Comparison of ENCODE assay signal across 18 mouse cellular contexts in the genomic region with DNA sequence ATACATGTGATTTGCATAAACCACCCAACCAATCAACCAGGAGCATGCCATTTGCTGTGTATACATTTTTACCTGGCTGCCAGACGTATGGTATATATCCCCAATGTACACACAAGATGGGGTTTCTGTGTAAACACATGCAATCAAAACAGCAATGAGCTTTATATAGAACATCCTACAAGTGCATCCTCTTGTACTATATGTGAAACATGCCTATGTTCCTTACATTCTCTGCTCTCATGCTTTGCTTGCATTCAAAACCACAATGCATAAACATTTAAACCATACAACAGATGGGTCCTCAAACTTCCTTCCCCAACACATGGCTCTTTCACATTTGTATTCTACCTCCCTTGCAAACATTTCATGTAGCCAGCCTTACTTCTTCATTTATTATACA.
"Had no signal": no experiment of that assay in that cellular context is flagged by ENCODE, and none has a peak within 500 bp of the region (broad histone marks: within the 10 kb centered on the region; RNA-seq: fewer than 3 reads in every experiment).

No protein-coding gene starts in this region.

- H3K27ac ChIP-seq: midbrain, embryonic 10.5 days; neural tube, embryonic 13.5 days; neural tube, embryonic 15.5 days had no signal

- H3K36me3 ChIP-seq: midbrain, embryonic 10.5 days; neural tube, embryonic 13.5 days; neural tube, embryonic 15.5 days had no signal

- H3K4me2 ChIP-seq: lung, embryonic 14.5 days; neural tube, embryonic 13.5 days; neural tube, embryonic 15.5 days had no signal

- H3K27me3 ChIP-seq: neural tube, embryonic 13.5 days; neural tube, embryonic 15.5 days had no signal

- H3K4me1 ChIP-seq: midbrain, embryonic 10.5 days; neural tube, embryonic 13.5 days; neural tube, embryonic 15.5 days had no signal

- ATAC-seq: midbrain, embryonic 16.5 days had no signal

- H3K9me3 ChIP-seq: midbrain, embryonic 10.5 days; neural tube, embryonic 13.5 days; neural tube, embryonic 15.5 days had no signal

- H3K9ac ChIP-seq: lung, embryonic 14.5 days; neural tube, embryonic 13.5 days; neural tube, embryonic 15.5 days had no signal

- DNase-seq: lung, adult 18-20 months; lung, embryonic 14.5 days; lung, postnatal 10 days; lung, postnatal 4 days; midbrain, embryonic 14.5 days; retina, postnatal 1 day; right cerebral cortex, adult 18-20 months; right cerebral cortex, postnatal 25 days; right cerebral cortex, postnatal 4 days; spleen, adult 18-20 months; thymus, adult 2 months; thymus, postnatal 25 days; thymus, postnatal 4 days had no signal

- H3K4me3 ChIP-seq: midbrain, embryonic 10.5 days; myocyte; neural tube, embryonic 13.5 days; neural tube, embryonic 15.5 days had no signal
